Mouse (Mus musculus) kidney, adult 2 months (tissue): ENCODE results near the gene Smdt1.

Experiments
- CTCF ChIP-seq: fragments of 200-500 bp; conservative IDR thresholded peaks from 2 replicates; pipeline ENCODE4 v1.5.1; 2011; ENCODE audit warnings: low read depth, mild to moderate bottlenecking, control low read depth, low read length, moderate library complexity, mixed read lengths; ENCODE audit not compliant: insufficient read depth, insufficient read length
- POLR2A ChIP-seq: fragments of 200-500 bp; IDR thresholded peaks from one replicate; pipeline ENCODE4 v1.6.1; 2011; ENCODE audit warnings: low read depth, low read length, control low read depth

- TF ChIP-seq POLR2A (no peak), CTCF (no peak)
Observed at GRCm38 (mm10) chr15:82351480-82351879, 12.7 kb downstream of the Smdt1 start.
